In the genomic region with DNA sequence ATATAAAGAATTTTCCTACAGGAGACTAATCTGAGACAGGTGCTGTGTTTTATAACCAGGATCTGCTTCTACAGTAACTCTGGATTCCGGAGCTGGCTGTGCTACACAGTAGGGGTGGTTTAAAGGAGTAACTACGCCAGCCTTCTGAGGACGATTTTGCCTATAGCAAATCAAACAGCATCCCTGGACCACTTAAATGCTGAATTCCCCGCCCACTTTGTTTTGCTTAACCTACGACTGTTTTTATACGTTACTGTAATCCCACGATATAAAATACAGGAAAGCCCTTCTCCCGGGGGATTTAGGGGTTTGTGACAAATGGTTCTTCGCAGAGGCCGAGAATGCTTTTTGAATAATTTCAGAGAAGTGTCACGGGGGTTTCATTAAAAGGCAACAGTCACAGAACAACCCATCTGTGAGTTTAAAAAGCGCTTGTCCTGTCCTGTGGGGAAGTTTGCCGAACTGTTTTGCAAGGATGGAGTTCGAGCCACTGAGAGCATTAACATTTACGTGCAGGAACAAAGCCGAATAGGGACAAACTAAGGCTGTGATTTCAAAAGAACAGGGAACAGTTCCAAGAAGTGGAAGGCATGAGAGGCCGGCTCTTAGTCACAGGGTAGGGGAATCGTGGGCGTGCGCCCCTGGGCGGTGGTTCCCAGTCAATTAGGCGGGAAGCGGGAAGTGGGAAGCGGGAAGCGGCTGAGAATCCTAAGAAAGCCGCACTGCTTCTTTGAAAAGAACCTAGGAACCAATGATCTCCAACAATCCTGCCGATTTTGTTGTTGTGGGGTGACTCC, we compare ENCODE assay signal across 7 mouse cellular contexts. TPM values are rescaled to one million over a fixed set of nuclear protein-coding genes. Genes with fewer than 3 reads are reported as not detected.
DNase-seq lines count a peak whose midpoint lies in the region; ATAC-seq and TF ChIP-seq lines count a peak whose summit lies in the region.

No protein-coding gene starts in this region.

- H3K27ac ChIP-seq in forebrain, embryonic 16.5 days (ENCODE audit: low read length): no peak overlapping the region
- no peak overlapping the region for H3K27ac ChIP-seq in hindbrain, postnatal 0 days

- peaks cover 12% of the 10 kb centered on the region for H3K4me1 ChIP-seq in forebrain, embryonic 16.5 days (replicated peaks; ENCODE audit: control insufficient read depth, insufficient read depth, low read length)
- no peaks in the 10 kb centered on the region for H3K4me1 ChIP-seq in hindbrain, postnatal 0 days (ENCODE audit: insufficient read depth, low read length)

- H3K27me3 ChIP-seq in C2C12 (ENCODE audit: control insufficient read depth, insufficient read depth, insufficient read length): no peaks in the 10 kb centered on the region
- H3K27me3 ChIP-seq in forebrain, embryonic 16.5 days (replicated peaks; ENCODE audit: control insufficient read depth, insufficient read depth, low read length): 0 out of 2 replicates have a peak, but pooled peaks cover 3% of the 10 kb centered on the region
- no peaks in the 10 kb centered on the region for H3K27me3 ChIP-seq in hindbrain, postnatal 0 days (ENCODE audit: insufficient read depth, low read length)

- H3K4me3 ChIP-seq in C2C12 (ENCODE audit: insufficient read depth, poor library complexity, severe bottlenecking): no peak overlapping the region
- H3K4me3 ChIP-seq in forebrain, embryonic 16.5 days (replicated peaks; ENCODE audit: low read length): peak overlapping the region; percentile 29
- peak overlapping the region; percentile 21 for H3K4me3 ChIP-seq in hindbrain, postnatal 0 days (ENCODE audit: low read length)

- WGBS in forebrain, embryonic 16.5 days: 6% methylated on average over 27 of the region's 27 CpGs
- 13% methylated on average over 27 of the region's 27 CpGs for WGBS in hindbrain, postnatal 0 days

- no peak for TF ChIP-seq CTCF in C2C12 (IDR thresholded peaks at IDR 0.05; ENCODE audit: control insufficient read depth, insufficient read depth, insufficient read length)
- TF ChIP-seq CTCF in hindbrain, postnatal 0 days (IDR thresholded peaks at IDR 0.05; ENCODE audit: low read depth): no peak

- H3K9ac ChIP-seq in forebrain, embryonic 16.5 days (replicated peaks; ENCODE audit: low read depth, low read length): peak overlapping the region; percentile 33; the same call in 1 of the 2 replicates
- no peak overlapping the region for H3K9ac ChIP-seq in hindbrain, postnatal 0 days (replicated peaks; ENCODE audit: low read length)

- H3ac ChIP-seq in C2C12 (ENCODE audit: control insufficient read depth, insufficient read length, low read depth): peak overlapping the region; percentile 40

- H3K79me3 ChIP-seq in C2C12 (ENCODE audit: low read depth): no peaks in the 10 kb centered on the region

- ATAC-seq in forebrain, embryonic 16.5 days: peak; percentile 62
- no peak for ATAC-seq in hindbrain, postnatal 0 days
- ATAC-seq in megakaryocyte progenitor cell, adult 5-6 weeks (replicated peaks; ENCODE audit: poor library complexity): no peak

- no peaks in the 10 kb centered on the region for H3K79me2 ChIP-seq in C2C12 (ENCODE audit: control insufficient read depth, insufficient read depth)

- H3K4me2 ChIP-seq in forebrain, embryonic 16.5 days (ENCODE audit: low read length): peak overlapping the region; percentile 51
- peak overlapping the region; percentile 49 for H3K4me2 ChIP-seq in hindbrain, postnatal 0 days (ENCODE audit: low read depth, low read length)

- H3K9me3 ChIP-seq in forebrain, embryonic 16.5 days (ENCODE audit: control insufficient read depth, low read length): no peaks in the 10 kb centered on the region
- H3K9me3 ChIP-seq in hindbrain, postnatal 0 days (ENCODE audit: low read length): no peaks in the 10 kb centered on the region

- peak; percentile 83 for DNase-seq in NIH3T3 (ENCODE audit: low read depth)
- DNase-seq in hindbrain, postnatal 0 days (ENCODE audit: low spot score): peak; percentile 42
- DNase-seq in lung, postnatal 25 days (ENCODE audit: low spot score): peak; percentile 75
- DNase-seq in spleen, postnatal 36 days (ENCODE audit: low spot score in 2 of 2): no peak

- H3K36me3 ChIP-seq in C2C12 (ENCODE audit: control insufficient read depth, insufficient read depth): no peaks in the 10 kb centered on the region
- H3K36me3 ChIP-seq in forebrain, embryonic 16.5 days (ENCODE audit: control insufficient read depth, insufficient read depth): no peaks in the 10 kb centered on the region
- H3K36me3 ChIP-seq in hindbrain, postnatal 0 days (ENCODE audit: insufficient read depth, low read length): no peaks in the 10 kb centered on the region

TF ChIP-seq in C2C12, 6 proteins besides CTCF, POLR2A, EP300 and RAD21:
- TF ChIP-seq MAX (IDR thresholded peaks at IDR 0.05) (peak; percentile 65), CEBPB (IDR thresholded peaks at IDR 0.05; ENCODE audit: low read depth) (peak; percentile 60), FOSL1 (IDR thresholded peaks at IDR 0.05; ENCODE audit: insufficient read depth, low read length, poor library complexity, severe bottlenecking) (no peak), MYOD1 (IDR thresholded peaks at IDR 0.05; ENCODE audit: control insufficient read depth, insufficient read length, low read depth) (no peak), USF1 (IDR thresholded peaks at IDR 0.05; ENCODE audit: low read depth) (no peak), MYOG (IDR thresholded peaks at IDR 0.05; ENCODE audit: control insufficient read depth, extremely low read depth, insufficient read length) (no peak)

RNA-seq across cellular contexts. Expression of a gene that starts 49.7 kb away (rescaled TPM):
- 341 TPM for polyA plus RNA-seq in C2C12 (2012; fragmentation: generic; extraction: Trizol)
- 266 TPM in 2 replicates for polyA plus RNA-seq in forebrain, embryonic 16.5 days (2015; fragmentation: Nextera tagmentation; extraction: Ambion mirVana)
- 64.9 and 67.8 TPM in 2 replicates for total RNA-seq in hindbrain, postnatal 0 days (2014; rRNA removed)
- 131 and 137 TPM in 2 replicates for polyA plus RNA-seq in hindbrain, postnatal 0 days (2015; fragmentation: Nextera tagmentation; extraction: Ambion mirVana)
- total RNA-seq in megakaryocyte progenitor cell, adult 5-6 weeks (2015): 914 and 949 TPM in 2 replicates
- 277 and 390 TPM in 2 replicates for total RNA-seq in megakaryocyte progenitor cell, adult 5-6 weeks (2017)

Comparison
In these comparisons a context has a peak if more than half of its experiments do, and no peak if none do; other contexts are left out.
1. DNase-seq: peak in NIH3T3 (single experiment), hindbrain, postnatal 0 days (single experiment) and lung, postnatal 25 days (single experiment); none in spleen, postnatal 36 days (0 of 2).